Mouse (Mus musculus) midbrain, embryonic 16.5 days (tissue): ENCODE results near the gene Tmem101. TPM values are rescaled to one million over a fixed set of nuclear protein-coding genes. Genes with fewer than 3 reads are reported as not detected.
A peak's percentile ranks its signal among the peaks of the same experiment; 100 is the strongest.

ENCODE experiments used
- ATAC-seq: fragments of 200-750 bp; cut with Nextera tagmentation; 2 replicates; pipeline ENCODE4 v1.8.0; 2017; ENCODE audit warnings: moderate TSS enrichment
- H3K27ac ChIP-seq: fragments of 300-500 bp; sonication (generic); 2 replicates; pipeline ENCODE4 v1.5.1; 2014; ENCODE audit warnings: mild to moderate bottlenecking, low read length, mixed read lengths
- H3K27me3 ChIP-seq: fragments of 300-500 bp; sonication (generic); 2 replicates; pipeline ENCODE4 v1.6.1; 2014; ENCODE audit warnings: low read depth, low read length, mixed read lengths; ENCODE audit not compliant: control insufficient read depth, insufficient read depth
- H3K36me3 ChIP-seq: fragments of 300-500 bp; sonication (generic); 2 replicates; pipeline ENCODE4 v1.6.1; 2014; ENCODE audit warnings: mild to moderate bottlenecking, low read length, moderate library complexity, mixed read lengths; ENCODE audit not compliant: control insufficient read depth, insufficient read depth
- H3K4me1 ChIP-seq: fragments of 300-500 bp; sonication (generic); 2 replicates; pipeline ENCODE4 v1.6.1; 2014; ENCODE audit warnings: mild to moderate bottlenecking, low read length, mixed read lengths; ENCODE audit not compliant: control insufficient read depth, insufficient read depth
- H3K4me2 ChIP-seq: fragments of 300-500 bp; sonication (generic); 2 replicates; pipeline ENCODE4 v1.6.1; 2014; ENCODE audit warnings: mild to moderate bottlenecking, low read length, mixed read lengths
- H3K4me3 ChIP-seq: fragments of 300-500 bp; sonication (generic); 2 replicates; pipeline ENCODE4 v1.5.1; 2014; ENCODE audit warnings: low read depth, mild to moderate bottlenecking, low read length, moderate library complexity, mixed read lengths
- H3K9ac ChIP-seq: fragments of 300-500 bp; sonication (generic); 2 replicates; pipeline ENCODE4 v1.6.1; 2014; ENCODE audit warnings: low read depth, low read length, mixed read lengths
- H3K9me3 ChIP-seq: fragments of 300-500 bp; sonication (generic); replicated peaks from 2 replicates; pipeline ENCODE4 v1.6.1; 2014; ENCODE audit warnings: mild to moderate bottlenecking, low read length, mixed read lengths; ENCODE audit not compliant: control insufficient read depth, poor library complexity, severe bottlenecking
- WGBS: fragments of 180-500 bp; shearing (Covaris S2); extraction: QIAGEN DNeasy Blood & Tissue Kit; methylation state at CpG from one replicate; pipeline ENCODE4 v1.1.7; 2014; 5-methylcytosine and 5-hydroxymethylcytosine counted together
- polyA plus RNA-seq: library from polyadenylated mRNA; unstranded; fragments of >200 nt; fragmentation: Nextera tagmentation; extraction: Ambion mirVana; gene quantifications from 2 replicates; pipeline ENCODE4 v1.2.1, GENCODE M21; 2015

Tmem101 gene
- polyA plus RNA-seq, 1 experiment from 2014 or later, result 46.5 TPM

- no peak for ATAC-seq
- H3K27me3 ChIP-seq, result no peaks in the 10 kb centered on the region
- peak overlapping the region; percentile 71 for H3K9ac ChIP-seq
- peak overlapping the region; percentile 78 for H3K27ac ChIP-seq
- H3K36me3 ChIP-seq, result peaks cover 4% of the 10 kb centered on the region; the same call in 1 of the 2 replicates
- peaks cover 28% of the 10 kb centered on the region for H3K4me1 ChIP-seq
- WGBS, result 63% methylated on average over 6 of the region's 6 CpGs
- peak overlapping the region; percentile 50 for H3K4me2 ChIP-seq
- H3K4me3 ChIP-seq, result peak overlapping the region; percentile 60
- H3K9me3 ChIP-seq, result no peaks in the 10 kb centered on the region
Observed at GRCm38 (mm10) chr11:102188980-102189379, 32.8 kb upstream of the Tmem101 start.

- no peak overlapping the region for H3K9ac ChIP-seq
- no peak overlapping the region for H3K4me2 ChIP-seq
- no peaks in the 10 kb centered on the region for H3K27me3 ChIP-seq
- H3K4me1 ChIP-seq, result peaks cover 38% of the 10 kb centered on the region
- WGBS, result 86% methylated on average over 1 of the region's 1 CpGs
- 0 out of 2 replicates have a peak overlapping the region, but pooled peaks have one; percentile 62 for H3K27ac ChIP-seq
- H3K9me3 ChIP-seq, result no peaks in the 10 kb centered on the region
- ATAC-seq, result no peak
- no peak overlapping the region for H3K4me3 ChIP-seq
- H3K36me3 ChIP-seq, result peaks cover 5% of the 10 kb centered on the region; the same call in 1 of the 2 replicates
Observed at GRCm38 (mm10) chr11:102186235-102186634, 30.0 kb upstream of the Tmem101 start.

GRCm38 (mm10) chr11:102185677-102186076 lies 29.5 kb upstream of the Tmem101 start:
- no peak for ATAC-seq
- Histone ChIP-seq H3K9ac (no peak overlapping the region), H3K27ac (peak overlapping the region; percentile 97; the same call in 1 of the 2 replicates), H3K27me3 (no peaks in the 10 kb centered on the region), H3K4me1 (peaks cover 35% of the 10 kb centered on the region), H3K4me2 (peak overlapping the region; percentile 74), H3K9me3 (no peaks in the 10 kb centered on the region), H3K4me3 (peak overlapping the region; percentile 95; the same call in 1 of the 2 replicates), H3K36me3 (peaks cover 7% of the 10 kb centered on the region; the same call in 1 of the 2 replicates)
- 58% methylated on average over 3 of the region's 3 CpGs for WGBS

GRCm38 (mm10) chr11:102184646-102185495 lies 28.7 kb upstream of the Tmem101 start, which contains the start of gene Lsm12:
Gene Lsm12 (minus strand): TSS chr11:102185296.
- WGBS, result 1% methylated on average over 68 of the region's 70 CpGs
- H3K4me1 ChIP-seq, result peaks cover 37% of the 10 kb centered on the region
- peaks cover 7% of the 10 kb centered on the region; the same call in 1 of the 2 replicates for H3K36me3 ChIP-seq
- no peaks in the 10 kb centered on the region for H3K27me3 ChIP-seq
- ATAC-seq, result peak; percentile 83
- no peaks in the 10 kb centered on the region for H3K9me3 ChIP-seq
- H3K9ac ChIP-seq, result peak within 1 kb of the TSS; percentile 92
- H3K27ac ChIP-seq, result peak within 1 kb of the TSS; percentile 97
- H3K4me3 ChIP-seq, result peak within 1 kb of the TSS; percentile 95
- H3K4me2 ChIP-seq, result peak within 1 kb of the TSS; percentile 74

- Histone ChIP-seq H3K27ac (peak overlapping the region; percentile 97), H3K4me1 (peaks cover 37% of the 10 kb centered on the region), H3K36me3 (peaks cover 7% of the 10 kb centered on the region; the same call in 1 of the 2 replicates), H3K9ac (peak overlapping the region; percentile 92), H3K9me3 (no peaks in the 10 kb centered on the region), H3K4me2 (peak overlapping the region; percentile 74), H3K4me3 (peak overlapping the region; percentile 95), H3K27me3 (no peaks in the 10 kb centered on the region)
- 5% methylated on average over 7 of the region's 7 CpGs for WGBS
- ATAC-seq, result peak; percentile 3; the same call in 1 of the 2 replicates
Observed at GRCm38 (mm10) chr11:102184253-102184645, 28.0 kb upstream of the Tmem101 start.

- Histone ChIP-seq H3K27ac (no peak overlapping the region), H3K4me2 (no peak overlapping the region), H3K4me3 (no peak overlapping the region), H3K9me3 (no peaks in the 10 kb centered on the region), H3K4me1 (peaks cover 28% of the 10 kb centered on the region), H3K27me3 (no peaks in the 10 kb centered on the region), H3K9ac (no peak overlapping the region), H3K36me3 (peaks cover 15% of the 10 kb centered on the region)
- ATAC-seq, result no peak
Observed at GRCm38 (mm10) chr11:102179836-102180235, 23.6 kb upstream of the Tmem101 start.

- H3K4me2 ChIP-seq, result no peak overlapping the region
- no peak overlapping the region for H3K4me3 ChIP-seq
- H3K27ac ChIP-seq, result no peak overlapping the region
- H3K27me3 ChIP-seq, result no peaks in the 10 kb centered on the region
- no peak for ATAC-seq
- no peaks in the 10 kb centered on the region for H3K9me3 ChIP-seq
- 93% methylated on average over 5 of the region's 5 CpGs for WGBS
- H3K9ac ChIP-seq, result no peak overlapping the region
- H3K4me1 ChIP-seq, result no peaks in the 10 kb centered on the region
- peaks cover 23% of the 10 kb centered on the region for H3K36me3 ChIP-seq
Observed at GRCm38 (mm10) chr11:102168689-102169088, 12.5 kb upstream of the Tmem101 start.

GRCm38 (mm10) chr11:102167539-102167938 lies 11.3 kb upstream of the Tmem101 start:
- Histone ChIP-seq H3K4me3 (no peak overlapping the region), H3K27ac (no peak overlapping the region), H3K9me3 (no peaks in the 10 kb centered on the region), H3K27me3 (no peaks in the 10 kb centered on the region), H3K9ac (no peak overlapping the region), H3K4me2 (no peak overlapping the region), H3K36me3 (peaks cover 30% of the 10 kb centered on the region), H3K4me1 (no peaks in the 10 kb centered on the region)
- ATAC-seq, result no peak
- 97% methylated on average over 5 of the region's 5 CpGs for WGBS
